Mouse (Mus musculus) cerebellum, adult 18-20 months (tissue): ENCODE data around the gene Urod.
A peak's percentile ranks its signal among the peaks of the same experiment; 100 is the strongest.

Source experiments
- DNase-seq, 2 experiments: peaks; one replicate each; pipeline ENCODE4 v3.0.0; 2021

Gene Urod

GRCm38 (mm10) chr4:116995131-116995797, 1.1 kb upstream of the Urod start, which contains the start of gene Hectd3:
Hectd3 (plus strand) TSS chr4:116995317.
- DNase-seq = peak; percentile 68 to 71

- DNase-seq = peak; percentile 92
Measured at GRCm38 (mm10) chr4:116991366-116991765, 2.8 kb downstream of the Urod start.

- no peak for DNase-seq
Measured at GRCm38 (mm10) chr4:116989731-116990130, 4.5 kb downstream of the Urod start.

- no peak for DNase-seq
Measured at GRCm38 (mm10) chr4:116987122-116987456, 7.1 kb downstream of the Urod start.

- peak; percentile 78 to 80 for DNase-seq
Measured at GRCm38 (mm10) chr4:116986400-116987121, 7.7 kb downstream of the Urod start.

GRCm38 (mm10) chr4:116985681-116986080, 8.5 kb downstream of the Urod start:
- no peak for DNase-seq

GRCm38 (mm10) chr4:116976503-116976902, 17.7 kb downstream of the Urod start:
- no peak for DNase-seq

- no peak for DNase-seq
Measured at GRCm38 (mm10) chr4:116954951-116955350, 39.3 kb downstream of the Urod start.

GRCm38 (mm10) chr4:116951642-116952041, 42.6 kb downstream of the Urod start:
- peak in 1 of 2 experiments; percentile 11 for DNase-seq

- no peak for DNase-seq
Measured at GRCm38 (mm10) chr4:116944055-116944454, 50.2 kb downstream of the Urod start.

GRCm38 (mm10) chr4:116942695-116943094, 51.5 kb downstream of the Urod start:
- no peak for DNase-seq
